Mouse (Mus musculus) retina, embryonic 14.5 days (tissue): ENCODE data around the gene Zfp652.
A peak's percentile ranks its signal among the peaks of the same experiment; 100 is the strongest.

Experiments
- DNase-seq: peaks from one replicate; pipeline ENCODE4 v3.0.0-alpha.2; 2015; ENCODE audit warnings: low spot score

The Zfp652 gene

DNA sequence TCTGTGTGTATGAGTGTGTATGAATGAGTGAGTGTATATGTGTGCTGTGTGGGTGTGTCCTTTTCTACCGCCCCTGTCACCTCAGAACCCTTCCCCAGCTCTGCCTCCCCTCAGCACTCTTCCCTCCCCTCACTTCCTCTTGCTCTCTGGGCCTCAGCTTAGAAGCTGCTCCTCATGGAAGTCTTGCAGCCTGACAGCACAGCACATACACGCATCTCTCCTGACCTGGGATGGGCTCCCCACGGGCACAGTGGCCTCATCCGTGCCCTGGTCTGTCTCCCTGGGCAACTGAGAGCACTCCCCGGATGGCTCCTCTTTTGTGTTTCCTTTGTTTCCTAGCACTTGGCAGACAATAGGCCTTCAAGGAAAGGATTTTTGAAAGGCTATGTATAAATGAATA is 97.1 kb downstream of the Zfp652 start:
- peak; percentile 24 for DNase-seq

GRCm38 (mm10) chr11:95810828-95811227 is 98.4 kb downstream of the Zfp652 start:
- no peak for DNase-seq

- no peak for DNase-seq
Measured at GRCm38 (mm10) chr11:95811741-95812140, 99.3 kb downstream of the Zfp652 start.

- DNase-seq: no peak
Measured at GRCm38 (mm10) chr11:95812224-95812623, 99.8 kb downstream of the Zfp652 start.

- no peak for DNase-seq
Measured at GRCm38 (mm10) chr11:95814101-95814500, 101.6 kb downstream of the Zfp652 start.

DNA sequence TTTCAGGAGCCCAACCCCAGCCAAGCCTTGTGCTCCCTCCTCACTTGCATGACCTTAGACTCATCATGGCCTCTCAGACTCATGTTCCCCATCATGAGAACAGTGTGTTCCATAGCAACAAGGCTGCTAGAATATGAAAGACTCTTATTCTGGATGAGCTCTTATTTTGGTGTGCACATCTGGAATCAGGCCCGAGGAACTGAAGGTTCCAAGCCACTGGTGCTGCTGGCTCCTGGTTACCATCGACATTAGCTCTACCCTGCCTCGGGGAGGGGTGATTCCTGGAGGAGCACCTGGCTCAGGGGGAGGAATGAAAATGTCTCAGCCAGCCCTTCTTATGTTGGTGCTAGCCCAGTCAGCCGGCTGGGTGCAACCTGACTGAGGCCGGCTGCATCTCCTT is 102.4 kb downstream of the Zfp652 start:
- no peak for DNase-seq

- DNase-seq: no peak
Measured at GRCm38 (mm10) chr11:95815412-95815811, 102.9 kb downstream of the Zfp652 start.

DNA sequence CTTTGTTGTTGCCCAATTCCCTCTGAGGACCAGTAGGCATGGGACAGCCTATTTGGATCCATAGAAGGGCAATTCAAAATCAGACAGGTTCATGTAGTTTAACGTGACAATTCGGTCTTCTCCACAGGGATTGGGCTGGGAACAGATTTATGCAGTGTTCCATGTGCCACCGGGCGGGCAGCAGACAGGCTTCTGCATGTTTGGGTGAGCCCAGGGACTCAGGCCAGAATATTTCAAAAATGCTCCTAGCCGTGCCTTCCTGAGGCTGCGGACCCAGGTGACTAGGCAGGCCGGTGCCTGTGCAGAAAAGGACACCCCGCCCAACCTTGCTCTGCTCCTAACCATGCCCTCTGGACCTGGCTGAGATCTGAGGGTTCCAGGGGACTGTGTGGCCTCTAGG is 106.7 kb downstream of the Zfp652 start:
- DNase-seq: no peak

GRCm38 (mm10) chr11:95821511-95821910 is 109.0 kb downstream of the Zfp652 start:
- no peak for DNase-seq

GRCm38 (mm10) chr11:95822437-95822836 is 110.0 kb downstream of the Zfp652 start:
- DNase-seq: no peak

DNA sequence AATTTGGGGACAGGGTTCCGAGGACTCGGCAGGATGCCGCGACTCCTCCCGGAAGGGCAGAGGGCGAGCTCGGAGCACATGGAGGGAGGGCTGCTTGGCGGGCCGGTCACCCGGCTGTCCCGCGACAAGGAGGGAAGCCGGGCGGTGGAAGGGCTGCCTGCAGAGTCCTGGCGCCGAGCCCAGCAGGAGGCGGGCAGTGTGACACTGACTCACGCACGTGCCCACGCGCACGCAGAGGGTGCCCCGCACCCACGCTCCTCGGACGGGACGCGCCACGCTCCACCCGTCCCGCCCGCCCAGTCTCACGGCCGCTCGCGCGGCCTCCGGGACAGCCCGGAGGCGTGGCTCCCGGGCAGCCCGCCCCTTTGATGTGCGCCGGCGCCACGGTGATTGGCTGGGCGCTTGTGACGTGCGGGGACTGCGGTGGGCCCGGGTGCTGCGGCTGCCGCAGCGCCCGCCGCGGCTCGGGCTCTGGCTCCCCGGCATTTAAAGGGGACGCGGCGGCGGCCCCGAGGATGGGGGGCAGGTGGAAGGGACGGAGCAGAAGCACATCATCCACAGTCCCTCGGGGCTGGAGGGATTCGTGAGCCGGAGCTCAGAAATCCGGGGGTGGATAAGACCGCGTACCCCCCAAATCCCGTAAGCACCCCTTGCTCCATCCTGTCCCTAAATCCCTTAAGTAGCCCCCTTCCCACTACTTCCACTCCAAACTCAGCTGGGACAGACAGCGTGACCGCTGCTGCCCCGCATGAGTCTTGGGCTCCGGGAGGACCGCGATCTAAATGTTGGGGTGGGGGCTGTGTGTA is 111.8 kb downstream of the Zfp652 start, which contains the start of gene Phospho1:
Gene Phospho1, plus strand, starts transcription at position 429 of the 806 bp plus-strand sequence.
- peak; percentile 91 for DNase-seq

DNA sequence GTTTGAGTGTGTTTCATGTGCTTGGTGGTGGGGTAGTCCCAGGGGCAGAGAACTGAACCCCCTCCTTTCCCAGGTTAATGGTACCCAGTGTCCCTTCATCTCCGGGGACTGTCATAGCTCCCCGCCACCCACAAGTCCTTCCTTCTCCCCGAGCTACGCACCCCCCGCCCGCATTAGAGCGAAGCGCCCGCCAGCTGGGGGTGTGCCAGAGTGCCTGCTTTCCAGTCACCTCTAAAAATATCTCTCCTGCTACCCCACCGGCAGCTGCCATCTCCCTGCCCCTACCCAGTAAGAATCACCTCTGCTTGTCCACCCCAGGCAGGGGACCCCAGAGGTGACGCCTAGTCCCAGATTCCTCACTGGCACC is 112.4 kb downstream of the Zfp652 start:
- no peak for DNase-seq

- no peak for DNase-seq
Measured at GRCm38 (mm10) chr11:95825625-95826024, 113.2 kb downstream of the Zfp652 start.

GRCm38 (mm10) chr11:95826317-95827167 is 114.1 kb downstream of the Zfp652 start:
- DNase-seq: no peak

- DNase-seq: no peak
Measured at GRCm38 (mm10) chr11:95827168-95827447, 114.6 kb downstream of the Zfp652 start.

GRCm38 (mm10) chr11:95827464-95828085 is 115.1 kb downstream of the Zfp652 start:
- peak; percentile 88 for DNase-seq

DNA sequence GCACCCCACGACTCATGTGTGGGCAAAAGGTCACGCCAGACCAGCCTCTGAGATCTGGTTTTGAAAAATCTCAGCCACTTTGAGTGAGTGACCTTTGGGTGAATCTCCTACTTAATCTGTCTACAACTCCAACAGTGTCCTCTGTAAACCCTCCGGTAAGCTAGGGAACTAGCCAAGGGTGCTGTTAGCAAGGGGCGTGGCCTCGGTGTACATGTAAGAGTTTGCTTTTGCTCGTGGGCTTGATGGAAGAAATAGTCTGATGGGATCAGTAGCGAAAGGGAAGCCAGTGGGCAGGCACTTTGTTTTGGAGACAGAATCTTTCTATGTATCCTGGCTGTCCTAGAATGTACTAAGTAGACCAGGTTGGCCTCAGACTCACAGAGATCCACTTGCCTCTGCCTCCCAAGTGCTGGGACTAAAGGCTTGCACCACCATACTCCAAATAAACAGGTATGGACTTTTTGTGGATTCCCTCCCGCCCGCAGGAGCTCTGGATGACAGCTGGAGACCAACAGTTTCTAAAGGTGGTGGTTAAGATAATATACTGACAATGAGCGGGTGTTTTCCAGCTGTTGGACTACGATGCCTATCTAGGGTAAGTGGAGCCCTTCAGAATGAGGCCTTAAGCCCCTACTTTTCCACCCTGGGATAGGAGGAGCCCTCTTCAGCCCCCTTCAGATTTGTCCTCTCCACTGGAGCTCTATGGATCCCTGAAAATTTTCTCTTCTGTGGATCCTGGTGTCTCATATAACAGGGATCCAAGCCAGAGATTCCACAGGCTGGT is 115.9 kb downstream of the Zfp652 start:
- DNase-seq: no peak

GRCm38 (mm10) chr11:95829526-95830050 is 117.1 kb downstream of the Zfp652 start:
- no peak for DNase-seq

DNA sequence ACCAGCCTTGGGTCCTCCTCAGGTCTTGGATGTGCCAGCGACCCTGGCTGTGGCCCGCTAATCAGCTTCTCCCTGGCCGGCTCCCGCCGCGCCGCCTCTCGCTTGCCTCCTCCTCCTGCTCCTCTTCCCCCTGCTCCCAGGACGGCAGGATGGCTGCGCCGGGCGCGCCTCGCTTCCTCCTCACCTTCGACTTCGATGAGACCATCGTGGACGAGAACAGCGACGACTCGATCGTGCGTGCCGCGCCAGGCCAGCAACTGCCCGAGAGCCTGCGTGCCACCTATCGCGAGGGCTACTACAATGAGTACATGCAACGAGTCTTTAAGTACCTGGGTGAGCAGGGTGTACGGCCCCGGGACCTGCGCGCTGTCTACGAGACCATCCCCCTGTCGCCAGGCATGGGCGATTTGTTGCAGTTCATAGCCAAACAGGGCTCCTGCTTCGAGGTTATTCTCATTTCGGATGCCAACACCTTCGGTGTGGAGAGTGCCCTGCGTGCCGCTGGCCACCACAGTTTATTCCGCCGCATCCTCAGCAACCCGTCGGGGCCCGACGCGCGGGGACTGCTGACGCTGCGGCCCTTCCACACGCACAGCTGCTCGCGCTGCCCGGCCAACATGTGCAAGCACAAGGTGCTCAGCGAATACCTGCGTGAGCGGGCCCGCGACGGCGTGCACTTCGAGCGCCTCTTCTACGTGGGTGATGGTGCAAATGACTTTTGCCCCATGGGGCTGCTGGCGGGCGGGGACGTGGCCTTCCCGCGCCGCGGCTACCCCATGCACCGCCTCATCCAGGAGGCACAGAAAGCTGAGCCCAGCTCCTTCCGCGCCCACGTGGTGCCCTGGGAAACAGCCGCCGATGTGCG is 118.2 kb downstream of the Zfp652 start:
- DNase-seq: peak; percentile 27

GRCm38 (mm10) chr11:95831276-95831619 is 118.8 kb downstream of the Zfp652 start:
- no peak for DNase-seq

GRCm38 (mm10) chr11:95831641-95832040 is 119.2 kb downstream of the Zfp652 start:
- peak; percentile 61 for DNase-seq
